8 mouse cellular contexts compared by ENCODE assay signal in the genomic region with DNA sequence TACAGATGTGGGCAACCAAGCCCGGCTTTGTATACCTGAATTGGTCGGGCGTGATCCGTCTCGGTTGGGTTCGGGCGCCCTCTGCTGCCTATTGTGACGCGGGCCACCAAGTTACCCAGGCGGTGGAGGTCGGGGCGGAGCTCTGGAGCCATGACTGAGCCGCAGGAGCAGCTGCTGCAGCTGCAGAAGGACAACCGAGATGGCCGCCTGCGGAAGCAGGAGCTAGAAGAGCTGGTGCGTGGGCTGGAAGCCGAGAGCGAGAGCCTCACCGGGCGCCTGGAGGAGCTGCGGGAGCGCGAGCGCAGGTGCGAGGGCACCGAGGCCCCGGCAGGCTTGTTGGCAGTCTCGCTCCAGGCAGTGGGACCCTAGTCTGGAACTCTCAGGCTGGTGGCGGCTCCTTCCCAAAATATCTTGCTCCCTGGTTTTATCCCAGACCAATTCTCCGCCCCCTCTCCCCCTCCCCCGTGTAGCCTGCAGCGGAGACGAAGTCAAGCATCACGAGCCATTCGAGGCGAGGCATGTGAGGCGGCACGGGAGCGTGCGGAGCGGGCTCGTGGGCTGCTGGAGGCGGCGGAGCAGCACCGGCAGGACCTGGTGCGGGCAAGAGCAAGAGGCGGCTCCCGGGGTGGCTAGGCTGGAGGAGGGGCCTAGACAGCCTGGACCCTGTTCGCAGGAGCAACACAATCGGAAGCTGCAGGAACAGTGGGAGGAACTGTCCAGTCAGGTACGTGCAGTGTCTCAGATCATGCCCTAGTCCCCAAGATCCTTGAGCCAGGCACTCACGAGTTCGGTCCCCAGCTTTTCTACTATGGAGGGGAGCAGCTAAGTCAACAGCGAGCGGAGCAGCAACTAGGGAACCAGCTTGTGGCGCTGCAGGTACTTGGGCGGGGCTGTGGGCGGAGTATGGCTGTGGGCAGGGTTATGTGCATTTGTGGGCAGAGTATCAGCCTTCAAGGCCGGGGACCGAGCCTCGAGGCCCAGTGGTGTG. TPM values are rescaled to one million over a fixed set of nuclear protein-coding genes. Genes with fewer than 3 reads are reported as not detected.
A peak's percentile ranks its signal among the peaks of the same experiment; 100 is the strongest.
DNase-seq lines count a peak whose midpoint lies in the region; ATAC-seq lines count a peak whose summit lies in the region.

No protein-coding gene starts in this region.

- H3K27ac ChIP-seq in hindbrain, embryonic 16.5 days (ENCODE audit: low read depth, low read length): peak overlapping the region; percentile 79
- H3K27ac ChIP-seq in macrophage: no peak overlapping the region

- DNase-seq in T-cell, adult 2 months (ENCODE audit: low spot score): peak; percentile 94
- DNase-seq in cerebellum, postnatal 36 days: peak; percentile 89 to 90
- peak; percentile 94 for DNase-seq in gastrocnemius, adult 18-20 months (ENCODE audit: low spot score)
- peak; percentile 94 to 95 for DNase-seq in left cerebral cortex, adult 18-20 months (ENCODE audit: low spot score in 2 of 2)
- peak; percentile 95 for DNase-seq in right cerebral cortex, adult 18-20 months
- peak; percentile 59 for DNase-seq in urinary bladder, postnatal 10 days (ENCODE audit: low spot score)

- no peaks in the 10 kb centered on the region for H3K9me3 ChIP-seq in hindbrain, embryonic 16.5 days (ENCODE audit: control insufficient read depth, low read length)

- no peaks in the 10 kb centered on the region for H3K79me2 ChIP-seq in macrophage (ENCODE audit: inconsistent target)

- WGBS in hindbrain, embryonic 16.5 days: under 1% methylated on average over 61 of the region's 62 CpGs
- 1% methylated on average over 62 of the region's 62 CpGs for WGBS in macrophage (ENCODE audit: missing documents)

- peaks cover 17% of the 10 kb centered on the region for H3K4me1 ChIP-seq in hindbrain, embryonic 16.5 days (ENCODE audit: control insufficient read depth, insufficient read depth, low read depth, low read length)

- peak overlapping the region; percentile 72 for H3K4me2 ChIP-seq in hindbrain, embryonic 16.5 days (ENCODE audit: low read length)

- peak overlapping the region; percentile 68 for H3K9ac ChIP-seq in hindbrain, embryonic 16.5 days (ENCODE audit: low read depth, low read length)

- no peaks in the 10 kb centered on the region; the same call in 1 of the 2 replicates for H3K27me3 ChIP-seq in hindbrain, embryonic 16.5 days (replicated peaks; ENCODE audit: control insufficient read depth, insufficient read depth, low read length)

- peak overlapping the region; percentile 50 for H3K4me3 ChIP-seq in hindbrain, embryonic 16.5 days (ENCODE audit: low read length)
- peak overlapping the region; percentile 24 for H3K4me3 ChIP-seq in macrophage (ENCODE audit: inconsistent target)

- peaks cover 14% of the 10 kb centered on the region for H3K36me3 ChIP-seq in hindbrain, embryonic 16.5 days (ENCODE audit: control insufficient read depth, insufficient read depth, low read length)
- H3K36me3 ChIP-seq in macrophage (ENCODE audit: inconsistent target): peaks cover 17% of the 10 kb centered on the region; the same call in 1 of the 2 replicates

- ATAC-seq in hindbrain, embryonic 16.5 days: peak; percentile 88

RNA-seq across cellular contexts. Expression of a gene that starts 0.6 kb away (rescaled TPM):
- total RNA-seq in gastrocnemius, adult 18-20 months (2021): 1 to 10 TPM in 1 of 2 experiments, under 1 TPM in 1; 0.97 to 1.9 TPM
- polyA plus RNA-seq in hindbrain, embryonic 16.5 days (2015; fragmentation: Nextera tagmentation; extraction: Ambion mirVana): 85.8 and 111 TPM in 2 replicates
- total RNA-seq in left cerebral cortex, adult 18-20 months (2021): 100 to 1,000 TPM in 1 of 2 experiments, 10 to 100 TPM in 1; 92.5 to 102 TPM
- 10 to 100 TPM in 24 of 26 experiments, 1 to 10 TPM in 2; 5.5 to 50.5 (median 18.3) TPM for total RNA-seq in macrophage (2018; cell fraction: chromatin; rRNA removed)
- 1 to 10 TPM in 15 of 26 experiments, under 1 TPM in 11; 0.30 to 3.9 (median 1.6) TPM for total RNA-seq in macrophage (2018; cell fraction: cytosol; rRNA removed)
- 10 to 100 TPM in 14 of 26 experiments, 1 to 10 TPM in 12; 1.2 to 35.1 (median 11.0) TPM for total RNA-seq in macrophage (2018; cell fraction: nucleus; rRNA removed)
- 2.2 to 2.7 TPM (median 2.2 TPM) in 3 replicates for polyA plus RNA-seq in macrophage (2018)

RNA-seq across cellular contexts. Expression of a gene that starts 43.1 kb away (rescaled TPM):
- total RNA-seq in gastrocnemius, adult 18-20 months (2021): 1 to 10 TPM; 1.4 to 1.7 TPM
- 6.1 and 7.1 TPM in 2 replicates for polyA plus RNA-seq in hindbrain, embryonic 16.5 days (2015; fragmentation: Nextera tagmentation; extraction: Ambion mirVana)
- 1 to 10 TPM; 5.3 to 6.1 TPM for total RNA-seq in left cerebral cortex, adult 18-20 months (2021)
- 1 to 10 TPM; 2.1 to 8.8 (median 4.5) TPM for total RNA-seq in macrophage (2018; cell fraction: chromatin; rRNA removed)
- 1 to 10 TPM in 18 of 26 experiments, under 1 TPM in 8; 0.50 to 2.3 (median 1.2) TPM for total RNA-seq in macrophage (2018; cell fraction: cytosol; rRNA removed)
- 1 to 10 TPM; 1.6 to 6.8 (median 3.2) TPM for total RNA-seq in macrophage (2018; cell fraction: nucleus; rRNA removed)
- 1.1 to 1.4 TPM (median 1.4 TPM) in 3 replicates for polyA plus RNA-seq in macrophage (2018)

RNA-seq across cellular contexts. Expression of a gene that starts 54.7 kb away (rescaled TPM):
- total RNA-seq in gastrocnemius, adult 18-20 months (2021): under 1 TPM in 1 of 2 experiments, not detected in 1; 0.31 TPM
- polyA plus RNA-seq in hindbrain, embryonic 16.5 days (2015; fragmentation: Nextera tagmentation; extraction: Ambion mirVana): 4.4 and 6.0 TPM in 2 replicates
- total RNA-seq in left cerebral cortex, adult 18-20 months (2021): 1 to 10 TPM; 3.1 TPM
- total RNA-seq in macrophage (2018; cell fraction: chromatin; rRNA removed): not detected
- total RNA-seq in macrophage (2018; cell fraction: cytosol; rRNA removed): not detected
- not detected for total RNA-seq in macrophage (2018; cell fraction: nucleus; rRNA removed)
- not detected in 3 replicates for polyA plus RNA-seq in macrophage (2018)

Comparison
In these comparisons a context has a peak if more than half of its experiments do, and no peak if none do; other contexts are left out.
1. RNA of a gene that starts 0.6 kb away (total RNA-seq): 92.5 to 102 TPM in left cerebral cortex, adult 18-20 months; 0.97 to 1.9 TPM in gastrocnemius, adult 18-20 months; every median in the first group is over 10 times any median in the second.
2. Peak in every context shown above with its lines, with median percentiles within 50 percentile points of each other: DNase-seq.